Mouse (Mus musculus) Muller cell, postnatal 12 days (primary cell): ENCODE measurements at regions not wholly inside any gene's neighbourhood (a gene's known extent, or its start where the extent isn't known, plus 50 kb on each side); places are given as distances from the start of the nearest gene placed in this dataset.
"Not testable (repeated sequence)": the region's sequence is repeated elsewhere in the genome, so short reads cannot be mapped to it uniquely, and the experiment has no call there.

Experiments
- DNase-seq: peaks from one replicate; pipeline ENCODE4 v3.0.0-alpha.2; 2015; ENCODE audit errors: inconsistent ontology term

DNA sequence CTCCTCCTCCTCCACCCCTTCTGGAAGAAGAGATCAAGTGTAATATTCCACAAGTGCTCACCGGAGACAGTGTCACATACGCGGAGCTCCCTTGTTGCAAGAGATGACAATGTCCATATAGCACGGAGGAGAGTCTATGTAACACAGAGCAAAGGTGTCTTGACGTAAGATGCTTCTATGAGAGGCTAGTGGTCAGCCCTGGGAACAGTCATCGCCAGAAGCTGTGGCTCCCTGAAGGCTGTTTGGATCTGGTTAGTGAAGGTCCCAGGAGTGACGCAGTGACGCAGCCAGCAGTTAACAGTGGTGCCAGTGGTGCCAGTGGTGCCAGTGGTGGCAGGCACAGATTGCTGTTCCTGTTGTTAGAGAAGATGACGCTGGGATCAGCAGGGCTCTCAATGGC, 66.9 kb downstream of the Twistnb start:
- no peak for DNase-seq

DNA sequence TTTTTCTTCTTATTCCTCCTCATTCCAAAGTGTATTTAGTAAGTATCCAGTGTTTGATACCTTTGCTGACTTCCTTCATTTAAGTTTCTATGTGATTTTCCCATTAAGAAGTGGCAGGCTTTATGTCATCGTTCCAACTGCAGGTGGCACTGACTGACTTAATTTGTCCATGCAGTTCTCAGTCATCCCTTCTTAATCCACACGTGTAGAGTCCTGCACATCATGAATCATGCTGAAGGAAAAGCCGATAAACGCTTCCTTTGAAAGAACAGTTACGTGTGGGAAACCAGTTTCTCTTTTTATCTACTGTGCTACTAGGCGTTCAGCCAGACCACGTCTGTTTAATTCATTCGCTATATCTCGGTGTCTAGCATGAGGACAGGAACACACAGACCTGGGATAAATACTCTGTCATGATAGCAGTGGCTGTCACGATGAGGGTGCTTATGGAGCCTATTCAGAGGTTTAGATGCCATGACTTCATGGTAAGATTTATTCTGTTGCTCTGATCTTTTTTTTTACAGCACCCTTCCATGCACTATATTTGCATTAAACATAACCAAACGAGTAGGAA, 68.0 kb downstream of the Twistnb start:
- peak; percentile 7 for DNase-seq

DNA sequence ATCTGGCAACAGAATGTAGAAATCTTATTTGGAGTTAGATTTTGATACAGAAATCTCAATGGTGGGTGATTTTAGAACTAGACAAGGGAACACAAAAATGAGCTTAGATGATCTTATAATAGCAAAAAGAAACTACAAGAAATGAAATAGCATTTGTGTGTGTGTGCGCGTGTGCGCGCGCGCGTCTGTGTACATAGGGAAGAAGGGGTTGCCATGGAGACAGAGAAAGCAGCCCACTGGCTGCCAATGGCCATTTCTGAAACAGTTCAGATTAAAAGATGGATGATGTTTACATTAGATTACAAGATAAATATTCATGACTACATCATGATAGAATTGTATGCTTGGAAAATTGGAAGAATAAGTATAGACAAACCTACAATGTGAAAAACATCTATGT, 112.1 kb downstream of the Twistnb start:
- DNase-seq = no peak

DNA sequence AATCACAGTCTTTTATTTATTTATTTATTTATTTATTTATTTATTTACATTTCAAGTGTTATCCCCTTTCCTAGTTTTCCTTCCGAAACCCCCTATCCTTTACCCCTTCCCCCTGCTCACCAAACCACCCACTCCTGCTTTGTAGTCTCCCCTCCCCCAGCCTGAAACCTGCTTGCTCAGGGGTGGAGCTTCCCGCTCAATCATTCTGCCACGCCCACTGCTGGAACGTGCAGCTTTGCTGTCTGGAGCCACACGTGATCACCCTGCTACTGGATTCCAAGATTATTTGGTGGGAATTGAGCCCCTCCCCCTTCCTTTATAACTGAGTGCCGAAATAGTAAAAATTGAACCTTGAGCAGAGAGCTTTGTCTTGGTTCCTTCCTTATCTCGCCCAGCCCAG, 122.2 kb downstream of the Twistnb start:
- DNase-seq = not testable (repeated sequence)

DNA sequence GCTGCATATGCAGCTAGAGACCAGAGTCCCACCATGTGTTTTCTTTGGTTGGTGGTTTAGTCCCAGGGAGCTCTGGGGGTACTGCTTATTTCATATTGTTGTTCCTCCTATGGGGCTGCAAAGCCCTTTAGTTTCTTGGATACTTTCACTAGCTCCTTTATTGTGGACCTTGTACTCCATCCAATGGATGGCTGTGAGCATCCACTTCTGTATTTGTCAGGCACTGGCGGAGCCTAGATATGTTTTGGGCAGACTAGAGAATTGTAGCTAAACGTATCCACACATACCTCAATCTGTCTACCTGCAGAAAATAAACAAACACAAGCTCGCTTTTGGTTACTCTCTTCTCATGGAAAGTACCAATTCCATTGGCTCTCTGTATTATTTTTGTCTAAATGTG, 122.8 kb downstream of the Twistnb start:
- DNase-seq = no peak

DNA sequence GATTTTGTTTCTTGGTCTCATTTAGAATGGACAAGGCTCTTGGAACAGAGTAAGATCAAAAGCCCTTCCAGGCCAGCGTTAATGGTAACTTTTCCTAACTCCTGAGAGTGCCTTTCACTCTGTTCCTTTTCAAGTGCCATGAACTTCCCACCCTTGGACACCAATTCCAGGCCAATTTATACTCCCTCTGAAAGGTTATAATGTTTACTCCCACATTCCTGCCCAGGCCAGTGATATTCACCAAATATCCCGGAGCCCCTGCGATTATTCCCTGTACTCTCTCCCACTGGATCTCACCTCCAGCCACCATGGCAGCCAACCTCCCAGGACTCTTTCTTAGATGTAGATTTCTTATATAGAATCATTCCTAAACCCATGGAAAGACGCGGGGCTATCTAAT, 123.2 kb downstream of the Twistnb start:
- no peak for DNase-seq

DNA sequence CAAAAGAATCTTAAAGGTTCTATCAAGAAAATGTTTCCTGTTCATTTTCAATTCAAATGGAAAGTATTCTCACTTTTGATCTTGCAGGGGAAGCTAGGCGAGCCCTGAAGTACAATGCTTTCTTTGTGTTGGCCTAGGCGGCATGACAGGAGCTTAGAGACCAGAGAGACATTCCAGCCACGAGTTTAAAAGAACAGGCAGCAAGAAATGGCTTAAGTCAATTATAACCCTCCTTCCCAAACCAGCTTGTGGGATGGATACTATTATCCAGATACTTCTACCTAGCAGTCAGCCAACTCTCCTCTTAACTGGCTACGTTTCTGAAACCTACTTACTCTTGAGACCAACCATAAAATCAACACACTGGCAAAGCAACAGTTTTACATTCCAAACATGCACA, 124.3 kb downstream of the Twistnb start:
- peak; percentile 38 for DNase-seq

DNA sequence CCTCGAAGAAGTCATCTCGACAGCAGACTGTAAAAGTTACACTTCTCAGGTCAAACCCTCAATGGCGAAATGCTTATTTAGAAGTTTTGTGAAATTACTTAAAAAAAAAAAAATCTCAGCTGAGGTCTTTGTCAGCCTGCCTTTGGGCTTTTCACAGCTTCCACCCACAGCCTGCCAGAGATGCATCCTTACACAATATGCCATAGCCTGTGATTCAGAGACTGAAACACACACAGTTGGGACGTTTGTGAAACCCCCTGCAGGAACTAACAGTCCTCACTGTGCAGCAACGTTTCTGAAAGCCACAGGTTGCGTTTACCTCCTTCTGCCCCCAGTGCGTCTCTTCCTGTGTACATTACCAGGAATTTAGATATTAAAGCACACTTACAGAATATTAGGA, 131.7 kb downstream of the Twistnb start:
- DNase-seq = no peak

DNA sequence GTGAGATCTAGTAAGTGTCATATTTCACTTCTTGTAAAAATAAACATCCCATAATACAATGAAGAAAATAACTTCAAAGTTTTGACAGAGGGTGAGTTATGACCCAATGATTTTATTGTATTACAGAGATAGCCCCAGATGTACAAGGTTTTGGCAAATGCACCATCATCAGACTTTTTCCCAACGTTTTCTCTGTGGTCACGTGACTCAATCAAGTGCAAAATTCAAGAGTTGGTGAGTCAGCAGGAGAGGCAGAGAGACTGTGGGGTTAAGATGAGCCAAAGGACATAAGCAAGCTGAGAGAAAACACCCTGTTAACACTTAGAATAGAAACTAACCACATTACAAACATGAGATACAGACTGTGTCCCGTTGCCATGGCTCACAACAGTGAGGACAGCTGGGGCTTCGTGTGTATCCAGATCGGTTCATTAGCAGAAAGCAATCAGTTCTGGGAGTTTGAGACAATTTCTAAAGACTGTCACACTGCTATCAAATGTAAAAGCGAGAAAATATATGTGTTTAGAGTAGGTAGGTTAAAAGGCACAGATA, 148.5 kb downstream of the Twistnb start:
- peak; percentile 31 for DNase-seq

DNA sequence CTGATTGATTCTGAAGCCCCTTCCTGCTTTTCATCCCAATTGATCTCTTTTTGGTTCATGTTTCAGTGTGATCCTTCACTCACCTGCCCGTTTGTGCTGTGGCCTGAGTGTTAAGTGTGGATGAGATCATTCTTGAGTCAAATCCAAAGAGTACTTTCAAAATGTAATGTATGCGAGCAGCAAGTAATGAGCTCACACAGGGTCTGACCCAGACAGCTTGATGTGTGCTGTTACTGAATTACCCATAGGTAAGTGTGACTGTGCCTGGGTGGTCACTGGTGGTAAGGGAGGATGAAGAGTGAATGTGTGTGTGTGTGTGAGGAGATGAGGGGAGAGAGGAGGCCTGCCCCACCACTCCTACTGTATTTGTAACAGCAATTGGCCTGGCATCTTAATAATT, 151.4 kb downstream of the Twistnb start:
- no peak for DNase-seq

DNA sequence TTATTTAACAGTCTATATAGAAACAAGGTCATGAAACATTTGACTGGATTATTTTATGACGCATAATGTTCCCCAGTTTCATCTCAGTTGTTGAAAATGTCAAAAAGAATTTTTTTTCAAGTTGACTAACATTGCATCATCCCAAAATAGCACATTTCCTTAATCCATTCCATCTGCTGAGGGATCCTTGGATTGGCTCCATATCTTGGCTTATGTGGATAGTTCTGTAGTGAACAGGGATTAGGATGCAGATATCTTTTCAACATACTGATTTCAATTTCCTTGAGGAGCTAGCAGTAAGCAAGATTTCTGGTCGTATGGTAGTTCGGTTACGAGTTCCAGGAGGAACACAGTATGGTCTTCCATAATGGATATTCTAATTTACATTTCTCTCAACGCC, 161.6 kb downstream of the Twistnb start:
- DNase-seq = no peak

DNA sequence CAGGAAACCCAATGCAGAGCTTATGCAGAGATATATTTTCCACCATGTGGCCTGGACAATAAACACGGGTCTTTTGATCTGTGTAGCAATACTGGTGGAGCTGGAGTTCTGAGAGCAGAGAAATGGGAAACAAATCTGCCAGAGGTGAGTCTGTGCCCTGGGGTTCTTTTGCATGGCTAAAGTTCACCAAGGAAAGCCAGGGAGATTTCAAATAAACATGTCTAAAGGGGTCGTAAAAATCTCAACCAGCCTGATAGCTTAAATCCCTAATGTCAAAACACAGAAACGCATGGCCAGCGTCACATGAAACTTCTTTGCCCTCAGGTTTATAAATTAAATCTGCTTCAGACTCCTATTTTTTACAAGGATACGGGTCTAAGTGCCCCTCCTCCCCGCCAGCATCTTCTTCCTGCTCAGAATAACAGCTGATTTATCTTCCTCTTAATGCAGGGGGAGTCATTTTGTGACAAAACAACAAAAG, 163.0 kb downstream of the Twistnb start:
- DNase-seq = no peak

DNA sequence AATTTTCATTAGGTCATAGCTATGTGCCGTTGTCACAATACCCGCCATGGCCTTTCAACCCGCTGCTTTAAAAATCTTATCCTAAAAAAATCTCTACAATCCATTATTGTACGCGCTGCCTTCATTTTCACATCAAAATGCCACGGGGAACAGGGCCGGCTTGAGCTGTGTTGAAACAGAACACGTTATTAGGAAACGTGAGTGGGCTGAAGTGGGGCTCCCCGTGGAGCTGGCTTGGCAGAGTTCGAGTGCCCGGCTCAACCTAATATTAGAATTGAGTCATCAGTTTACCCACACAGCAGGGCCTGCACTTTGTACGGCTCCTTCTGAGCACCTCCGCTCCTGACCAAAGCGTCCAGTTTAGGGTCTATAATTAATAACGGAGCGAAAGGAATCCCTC, 163.5 kb downstream of the Twistnb start:
- DNase-seq = no peak

DNA sequence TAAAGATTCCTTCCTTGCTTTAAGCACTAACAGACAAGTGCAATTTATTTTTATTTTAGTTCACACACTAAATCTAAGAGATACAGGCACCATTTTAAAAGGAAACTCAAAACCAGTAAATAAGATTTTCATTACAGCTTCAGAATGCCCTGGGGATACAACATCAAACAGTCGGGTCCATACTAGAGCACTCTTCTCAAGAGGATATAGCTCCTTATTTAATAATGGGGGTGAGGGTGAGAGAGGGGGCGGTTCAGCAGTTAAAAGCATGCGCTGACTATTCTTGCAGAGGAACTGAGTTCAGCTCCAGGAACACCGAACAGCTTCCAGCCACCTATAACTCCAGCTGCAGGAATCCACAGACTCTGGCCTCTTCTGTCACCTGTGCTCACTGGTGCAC, 164.2 kb downstream of the Twistnb start:
- no peak for DNase-seq

DNA sequence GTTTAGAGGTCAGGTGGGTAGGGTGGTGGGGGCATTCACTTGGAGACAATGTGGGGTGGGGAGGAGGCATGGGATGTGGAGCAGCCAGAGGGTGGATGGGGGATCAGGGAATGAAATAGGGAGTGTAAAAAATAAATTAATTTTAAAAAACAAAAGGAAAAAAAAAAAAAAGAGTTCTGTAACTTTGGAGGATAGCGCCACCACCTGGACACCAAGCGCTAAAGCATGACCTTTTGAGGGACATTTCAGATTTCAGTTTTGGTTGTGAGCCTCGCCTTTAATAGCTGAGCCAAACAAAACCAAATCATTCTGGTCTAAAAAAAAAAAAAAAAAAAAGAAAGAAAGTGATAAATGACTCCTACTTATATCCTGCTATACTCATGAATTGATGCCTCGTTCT, 176.0 kb downstream of the Twistnb start:
- DNase-seq = no peak

DNA sequence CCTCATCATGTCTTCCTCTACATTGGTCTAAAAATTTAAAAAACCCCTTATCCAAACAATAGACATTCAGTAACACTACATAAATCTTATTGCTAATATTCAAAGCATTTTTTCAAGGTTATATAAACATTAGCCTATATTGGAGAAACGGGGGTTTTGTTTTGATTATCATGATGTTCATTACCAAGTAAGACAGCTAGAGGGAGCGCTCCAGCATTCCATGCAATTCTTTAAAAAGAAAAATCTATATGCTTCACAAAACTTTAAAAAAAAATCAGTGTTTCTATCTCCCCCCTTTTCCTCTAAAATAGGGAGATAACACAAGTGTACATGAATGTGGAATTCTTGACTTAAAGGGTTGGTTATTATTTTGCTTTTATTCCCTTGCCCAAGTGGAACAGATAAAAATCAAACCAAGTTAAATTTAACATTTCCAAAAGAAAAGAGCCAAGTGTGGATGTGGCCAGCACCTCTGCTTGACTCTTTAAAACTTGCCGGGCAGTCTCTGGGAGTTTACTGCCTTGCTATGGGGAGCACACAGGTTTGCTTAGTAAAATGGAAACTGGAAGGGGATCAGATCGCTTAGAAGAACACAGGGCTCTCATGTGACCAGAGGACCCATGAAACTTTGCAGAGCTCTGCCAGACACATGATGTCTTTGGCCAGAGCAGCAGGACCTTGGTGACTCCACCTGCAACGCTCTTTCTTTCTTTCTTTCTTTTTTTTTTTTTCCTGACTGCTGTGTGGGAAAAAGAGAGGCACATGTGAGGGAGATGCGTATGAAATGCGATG, 178.6 kb downstream of the Twistnb start:
- DNase-seq = no peak

DNA sequence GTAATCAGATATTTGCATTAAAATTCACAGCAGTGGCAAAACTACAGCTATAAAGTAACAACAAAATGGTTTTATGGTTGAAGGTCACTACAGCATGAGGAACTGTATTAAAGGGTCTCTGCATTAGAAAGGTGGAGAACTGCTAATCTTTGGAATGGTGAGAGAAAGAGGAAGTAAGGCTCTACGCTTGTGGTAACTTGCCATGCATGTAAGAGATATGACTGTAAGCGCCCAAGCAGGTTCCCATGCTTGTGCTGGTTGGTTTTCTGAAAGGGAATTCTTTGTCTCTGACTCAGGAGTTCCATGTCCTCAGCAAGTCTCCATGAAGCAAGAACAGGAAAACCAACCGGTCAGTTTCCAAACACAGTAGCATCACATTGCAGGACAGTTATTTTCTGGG, 182.9 kb downstream of the Twistnb start:
- peak; percentile 69 for DNase-seq

DNA sequence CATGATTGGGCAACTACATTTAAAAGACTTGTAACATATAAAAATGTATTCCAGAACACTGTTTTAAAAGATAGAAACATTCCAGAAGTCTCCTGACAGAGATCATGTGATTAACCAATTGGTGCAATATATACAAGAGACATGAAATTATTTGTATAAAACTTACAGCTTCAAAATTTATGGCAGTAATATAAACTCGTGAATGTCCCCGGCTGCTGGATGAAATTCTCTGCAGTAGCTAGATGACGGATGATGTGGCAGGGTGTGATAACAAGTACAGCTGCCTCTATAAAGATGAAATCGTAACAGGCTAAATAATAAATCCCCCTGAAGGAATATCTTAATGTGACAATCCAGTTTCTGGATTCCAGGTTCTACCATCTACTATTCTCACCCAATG, 191.0 kb downstream of the Twistnb start:
- no peak for DNase-seq

DNA sequence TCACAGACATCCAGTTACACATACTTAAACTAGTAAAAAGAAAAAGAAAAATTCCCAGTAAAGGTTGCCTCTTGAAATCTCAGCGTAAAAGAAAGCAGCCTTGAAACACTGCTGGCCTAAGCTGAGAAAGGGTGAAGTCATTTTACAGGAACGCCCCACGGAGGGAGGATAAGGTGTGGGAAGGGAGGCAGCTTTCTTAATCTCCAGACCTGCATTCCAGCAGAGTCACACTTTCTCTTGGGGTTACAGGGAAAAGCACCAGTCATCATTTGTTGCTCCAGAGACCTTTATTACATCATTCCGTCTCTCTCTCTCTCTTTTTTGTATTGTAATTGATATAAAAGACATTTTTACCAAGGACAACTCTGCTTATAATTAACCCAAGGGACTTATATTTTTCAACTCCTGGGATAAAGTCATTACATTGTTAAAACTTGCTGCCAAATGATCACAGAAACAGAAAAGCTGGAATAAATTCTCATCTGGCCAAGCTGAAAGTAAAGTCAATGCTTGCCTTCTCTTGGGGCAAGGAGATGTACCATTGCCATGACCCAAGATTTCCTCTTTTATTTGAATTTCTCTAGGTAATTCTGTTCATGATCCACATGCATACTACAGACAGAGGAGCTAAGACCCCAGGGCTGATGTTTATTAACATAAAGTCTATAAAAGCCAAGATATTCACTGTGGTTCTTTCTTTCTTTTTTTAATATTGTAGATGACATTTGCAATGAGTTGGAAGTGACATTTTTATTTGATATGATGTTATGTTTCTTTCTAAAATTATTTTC, 196.9 kb downstream of the Twistnb start:
- DNase-seq = no peak

DNA sequence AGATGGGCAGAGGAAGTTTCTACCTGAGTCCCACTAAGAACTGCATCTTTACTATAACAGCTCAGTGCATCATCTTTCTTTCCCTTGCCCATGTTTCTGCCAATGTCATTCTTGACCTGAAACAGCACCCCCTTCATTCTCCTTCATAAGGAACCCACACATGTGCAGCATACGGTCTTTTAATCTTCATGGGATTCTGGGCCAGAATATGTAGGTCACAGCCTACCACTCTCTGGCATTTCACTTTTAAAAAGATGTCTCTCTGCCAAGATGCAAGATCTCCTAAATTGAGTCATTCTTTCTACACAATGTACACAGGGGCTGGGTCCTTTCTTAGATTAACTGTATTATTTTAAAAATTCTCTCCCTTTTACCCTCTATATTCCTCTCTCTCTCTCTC, 223.2 kb downstream of the Twistnb start:
- no peak for DNase-seq

DNA sequence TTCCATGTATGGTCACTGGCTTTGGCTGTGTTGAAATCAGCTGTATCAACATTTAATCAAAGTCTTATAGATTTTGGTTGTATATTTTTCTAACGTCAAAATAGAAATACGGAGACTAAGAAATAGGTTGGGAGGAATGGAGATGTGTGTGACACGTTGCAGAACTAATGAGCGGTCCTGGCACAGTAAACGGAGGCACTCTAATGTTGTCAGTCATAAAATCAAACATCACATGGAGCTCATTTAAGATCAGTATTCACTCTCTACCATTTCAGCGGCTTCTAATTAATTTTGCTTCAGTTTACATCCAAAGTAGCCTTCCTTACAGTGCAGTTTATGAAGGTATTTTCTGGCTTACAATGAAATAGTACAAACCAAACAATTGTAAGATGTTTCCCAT, 246.1 kb downstream of the Twistnb start:
- no peak for DNase-seq

DNA sequence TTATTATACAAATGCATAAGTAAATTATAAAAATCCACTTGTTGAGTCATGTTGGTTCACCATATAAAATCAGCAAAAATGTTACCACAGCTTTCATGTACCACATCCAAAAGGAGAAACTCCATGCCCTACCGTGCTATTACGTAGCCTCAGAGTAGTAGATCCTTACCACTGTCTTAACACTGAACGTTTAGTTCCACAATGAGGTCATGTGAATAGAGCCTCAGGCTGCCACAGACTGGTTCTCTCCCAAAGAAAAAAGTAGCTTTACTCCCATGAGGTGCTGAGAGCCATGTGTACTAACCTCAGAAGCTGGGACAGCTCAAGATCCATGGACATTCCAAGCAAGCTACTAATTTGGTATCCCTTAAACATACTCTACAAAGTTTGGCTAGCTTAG, 235.4 kb upstream of the Ferd3l start:
- no peak for DNase-seq

DNA sequence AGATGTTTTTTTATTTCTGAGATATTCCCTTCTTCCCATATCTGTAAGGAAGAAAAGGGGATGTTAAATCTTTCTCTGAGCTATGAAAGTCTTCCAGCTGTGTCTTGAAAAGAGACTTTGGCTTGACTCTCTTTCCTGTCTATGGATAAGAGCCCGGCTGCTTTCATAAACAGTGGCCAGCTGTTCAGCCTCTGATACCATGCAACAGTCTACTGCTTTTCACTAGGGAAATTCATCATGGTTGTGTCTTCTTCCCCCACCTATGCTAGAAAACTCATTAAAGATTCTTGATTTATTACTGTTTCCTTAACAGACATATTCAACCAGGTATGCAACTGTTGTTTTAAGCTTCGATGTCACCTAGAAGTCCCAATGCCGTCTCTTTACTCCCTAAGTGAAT, 213.8 kb upstream of the Ferd3l start:
- DNase-seq = no peak
